Mouse (Mus musculus) cerebellum, adult 2 months (tissue): Measurements from ENCODE around the gene Tank. TPM values are rescaled to one million over a fixed set of nuclear protein-coding genes. Genes with fewer than 3 reads are reported as not detected.

Experiments
- DNase-seq, 2 experiments: peaks; one replicate each; pipeline ENCODE4 v3.0.0; 2021
- H3K27ac ChIP-seq: fragments of 200-500 bp; 2 replicates; pipeline ENCODE4 v1.5.1; 2012; ENCODE audit warnings: low read length, control low read depth, inconsistent platforms; ENCODE audit not compliant: insufficient read depth
- H3K27me3 ChIP-seq: fragments of 200-500 bp; 2 replicates; pipeline ENCODE4 v1.6.1; 2012; ENCODE audit warnings: inconsistent platforms, mild to moderate bottlenecking, low read length, moderate library complexity; ENCODE audit not compliant: control insufficient read depth, insufficient read depth
- H3K4me1 ChIP-seq: fragments of 200-500 bp; 2 replicates; pipeline ENCODE4 v1.6.1; 2011; ENCODE audit warnings: low read length; ENCODE audit not compliant: control insufficient read depth, insufficient read depth
- H3K4me3 ChIP-seq: fragments of 200-500 bp; replicated peaks from 2 replicates; pipeline ENCODE3; 2011; ENCODE audit warnings: mild to moderate bottlenecking, low read depth, low read length, control low read depth; ENCODE audit not compliant: insufficient read depth
- CTCF ChIP-seq: fragments of 200-500 bp; IDR thresholded peaks from 2 replicates; pipeline ENCODE4 v1.5.1; 2011; ENCODE audit warnings: low read depth, mild to moderate bottlenecking, control low read depth, low read length, moderate library complexity, borderline replicate concordance; ENCODE audit not compliant: insufficient read depth
- POLR2A ChIP-seq: fragments of 200-500 bp; IDR thresholded peaks from 2 replicates; pipeline ENCODE4 v1.6.1; 2011; ENCODE audit warnings: low read length, control low read depth, borderline replicate concordance; ENCODE audit not compliant: insufficient read depth
- WGBS: fragments of 180-500 bp; shearing (Covaris S2); methylation state at CpG from one replicate; pipeline ENCODE4 v1.1.7; 2018; 5-methylcytosine and 5-hydroxymethylcytosine counted together
- polyA plus RNA-seq: library from polyadenylated mRNA; depleted of rRNA; stranded (reverse); fragments of >200 nt; gene quantifications from 2 replicates; pipeline ENCODE4 v1.2.3, GENCODE M21; 2012

Gene Tank
- polyA plus RNA-seq, 1 experiment, result 27.4 TPM

DNA sequence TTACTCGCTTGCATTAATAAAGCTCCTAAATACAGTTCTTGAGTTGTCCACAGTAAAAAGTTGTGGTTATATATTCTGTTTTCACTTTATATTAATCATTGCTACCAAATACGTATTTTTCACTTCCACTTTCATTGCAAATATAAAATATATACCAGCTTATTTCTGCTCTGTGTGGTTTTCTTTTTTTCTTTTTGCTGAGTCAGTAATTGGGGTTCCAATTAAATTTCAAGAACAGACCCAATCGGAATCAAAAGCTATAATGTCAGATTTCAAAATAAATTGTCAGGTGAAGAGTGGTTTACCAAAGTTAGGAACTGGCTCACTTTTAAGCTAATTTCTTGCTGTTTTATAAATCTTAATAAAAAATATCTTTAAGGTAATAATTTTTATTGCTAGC lies 73.3 kb downstream of the Tank start:
- TF ChIP-seq POLR2A (no peak), CTCF (no peak)
- no peak overlapping the region for H3K4me3 ChIP-seq
- H3K27ac ChIP-seq, result no peak overlapping the region
- no peaks in the 10 kb centered on the region for H3K27me3 ChIP-seq
- no peak for DNase-seq
- H3K4me1 ChIP-seq, result no peaks in the 10 kb centered on the region
- WGBS, result 93% methylated on average over 3 of the region's 3 CpGs

DNA sequence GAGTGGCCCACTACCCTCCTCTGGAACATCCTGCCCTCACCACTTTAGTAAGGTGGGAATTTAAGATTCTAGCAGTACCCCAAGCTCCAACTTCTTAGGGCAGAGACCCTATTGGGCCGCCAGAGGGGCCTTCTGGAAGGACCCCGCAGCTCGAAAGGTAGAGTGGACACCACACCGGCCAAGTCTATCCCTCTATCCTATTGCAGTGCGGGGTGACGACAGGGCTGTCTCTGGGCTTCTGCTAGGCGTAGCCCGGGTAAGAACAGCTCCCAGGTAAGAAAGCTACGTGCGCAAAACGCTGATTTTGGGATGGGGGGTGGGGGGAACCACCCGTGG lies 76.6 kb downstream of the Tank start:
- Histone ChIP-seq H3K27me3 (no peaks in the 10 kb centered on the region), H3K4me3 (peak overlapping the region; percentile 75), H3K27ac (no peak overlapping the region), H3K4me1 (no peaks in the 10 kb centered on the region)
- no peak for DNase-seq
- no peak for TF ChIP-seq POLR2A
- no peak for TF ChIP-seq CTCF
- 8% methylated on average over 12 of the region's 12 CpGs for WGBS

DNA sequence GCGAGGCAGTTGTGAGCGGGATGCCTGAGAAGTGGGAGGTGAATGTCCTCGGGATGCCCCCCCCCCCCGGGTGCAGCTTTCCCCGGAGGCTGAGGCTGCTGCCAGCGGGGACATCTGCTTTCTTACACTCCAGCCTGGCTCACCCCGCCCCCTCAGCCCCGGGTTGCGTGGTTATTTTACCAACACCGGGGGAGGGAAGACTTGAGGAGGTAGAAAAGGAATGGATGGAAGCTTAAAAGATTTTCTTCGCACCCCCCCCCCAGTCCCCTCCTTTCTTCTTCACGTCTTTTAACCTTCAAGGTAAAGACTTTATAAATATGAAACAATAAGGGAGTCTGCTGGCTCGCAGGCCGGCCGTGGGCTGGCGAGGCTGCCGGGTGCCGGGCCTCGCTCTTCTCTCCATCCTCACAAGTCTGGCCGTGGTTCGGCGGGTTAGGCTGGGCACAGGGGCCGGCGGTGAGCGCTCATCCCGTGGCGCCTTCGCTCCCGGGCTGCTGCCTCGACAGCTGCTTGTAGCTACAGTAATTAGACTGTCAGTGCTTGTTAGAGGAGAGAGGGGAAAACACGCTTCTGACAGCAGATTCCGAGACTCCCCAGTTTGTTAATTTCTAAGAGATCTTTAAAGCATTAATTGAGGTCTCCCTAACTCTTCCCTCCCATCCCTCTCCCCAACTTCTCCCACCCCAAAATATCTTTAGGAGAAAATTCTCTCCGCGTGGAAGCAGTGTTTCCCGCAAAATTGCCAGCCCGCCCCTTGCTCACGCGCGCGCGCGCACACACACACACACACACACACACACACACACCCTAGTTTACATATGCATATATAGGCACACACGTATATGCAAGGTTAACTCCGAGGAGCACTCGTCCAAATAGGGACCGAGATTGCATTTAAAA lies 77.2 kb downstream of the Tank start:
- TF ChIP-seq CTCF (no peak), POLR2A (no peak)
- no peaks in the 10 kb centered on the region for H3K4me1 ChIP-seq
- H3K27me3 ChIP-seq, result no peaks in the 10 kb centered on the region
- 0 out of 2 replicates have a peak overlapping the region, but pooled peaks have one; percentile 8 for H3K27ac ChIP-seq
- 1% methylated on average over 46 of the region's 46 CpGs for WGBS
- peak overlapping the region; percentile 75 for H3K4me3 ChIP-seq
- DNase-seq, result peak; percentile 69 to 73

DNA sequence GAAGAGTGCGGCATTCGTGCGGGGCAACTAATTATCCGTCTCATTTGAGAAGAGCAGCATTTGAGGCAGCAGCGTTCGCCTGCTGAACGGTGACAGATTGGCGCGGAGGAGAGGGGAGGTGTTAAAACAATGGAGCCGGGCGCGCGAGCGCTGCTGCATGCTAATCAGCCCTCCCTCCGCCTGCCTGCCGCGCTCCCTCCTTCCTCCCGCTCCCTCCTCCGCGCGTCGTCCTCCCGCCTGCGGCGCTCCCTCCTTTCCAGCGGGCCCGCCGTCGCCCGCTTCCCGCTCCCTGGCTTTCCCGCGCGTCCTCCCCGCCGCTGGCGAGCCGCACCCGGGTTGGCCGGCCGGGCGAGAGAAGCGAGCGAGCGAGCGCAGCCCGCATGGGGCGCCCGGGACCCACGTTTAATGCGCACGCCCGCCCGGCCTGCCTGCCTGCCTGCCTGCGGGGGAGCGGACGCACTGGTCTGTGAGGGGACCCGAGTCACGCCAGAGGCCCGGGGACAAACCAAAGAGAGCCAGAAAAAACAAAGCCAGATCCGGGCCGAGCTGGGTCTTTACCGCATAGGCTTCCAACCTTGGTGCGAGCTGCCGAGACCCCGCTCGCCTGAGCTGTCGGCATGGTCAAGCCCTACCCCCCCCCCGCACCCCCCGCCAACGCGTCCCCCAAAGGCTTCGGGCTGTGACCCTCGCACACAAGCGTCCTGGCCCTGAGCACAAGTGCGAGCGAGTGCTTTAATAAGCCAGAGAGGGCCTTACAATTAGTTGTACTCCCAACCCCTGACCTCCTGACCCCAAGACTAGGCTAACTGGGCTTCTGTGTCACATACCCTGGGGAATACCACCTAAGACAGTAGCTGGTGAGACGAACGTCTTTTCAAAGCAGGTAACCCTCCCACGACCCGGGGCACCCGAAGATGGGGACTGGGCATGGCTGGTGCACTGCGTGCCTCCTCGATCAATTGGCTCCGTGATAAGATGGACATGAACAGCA lies 78.3 kb downstream of the Tank start:
- WGBS, result 3% methylated on average over 84 of the region's 85 CpGs
- Histone ChIP-seq H3K27ac (peak overlapping the region; percentile 30), H3K4me1 (no peaks in the 10 kb centered on the region), H3K4me3 (peak overlapping the region; percentile 75), H3K27me3 (no peaks in the 10 kb centered on the region)
- peak; percentile 83 to 86 for DNase-seq
- TF ChIP-seq POLR2A, result peak; percentile 42
- TF ChIP-seq CTCF, result no peak

DNA sequence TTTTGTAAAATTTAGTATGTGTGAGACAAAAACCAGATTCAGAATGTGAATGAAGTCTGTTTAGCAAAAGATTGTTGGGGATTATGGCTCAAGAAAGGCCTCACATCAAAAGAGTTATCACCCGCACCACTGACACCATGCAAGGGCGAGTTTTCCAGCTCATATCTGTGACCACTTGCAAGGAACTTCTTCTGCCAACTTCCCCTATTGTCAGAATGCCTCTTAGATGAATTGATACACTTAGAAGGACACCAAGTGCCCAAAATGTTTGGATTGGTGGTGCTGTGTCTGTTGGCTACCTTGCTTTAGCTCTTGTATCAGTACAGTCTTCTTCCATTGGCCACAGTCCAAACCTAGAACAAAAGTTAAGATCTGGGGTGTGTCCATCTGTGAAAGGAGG lies 80.9 kb downstream of the Tank start:
- no peak for DNase-seq
- 93% methylated on average over 2 of the region's 2 CpGs for WGBS
- H3K27ac ChIP-seq, result no peak overlapping the region
- no peak for TF ChIP-seq CTCF
- no peak for TF ChIP-seq POLR2A
- H3K27me3 ChIP-seq, result no peaks in the 10 kb centered on the region
- no peaks in the 10 kb centered on the region for H3K4me1 ChIP-seq
- no peak overlapping the region for H3K4me3 ChIP-seq

DNA sequence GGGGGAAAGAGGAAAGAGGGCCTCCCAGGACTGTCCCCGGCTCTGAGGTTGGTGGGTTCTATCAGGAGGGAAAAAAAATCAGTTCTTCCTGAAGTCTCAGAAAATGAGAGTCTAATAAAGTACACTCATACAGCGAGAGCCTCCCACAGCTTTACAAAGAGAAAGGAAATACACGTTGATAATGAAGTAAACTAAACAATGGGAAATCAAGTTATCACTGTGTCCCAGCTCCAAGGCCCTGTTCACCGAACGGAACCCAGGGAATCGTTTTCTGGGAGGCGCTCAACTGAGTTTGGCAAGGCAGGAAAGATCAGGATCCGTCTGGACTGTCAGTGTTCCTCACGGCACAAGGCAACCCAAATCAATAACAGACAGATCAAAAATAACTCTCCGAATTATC lies 84.4 kb downstream of the Tank start:
- 73% methylated on average over 10 of the region's 10 CpGs for WGBS

DNA sequence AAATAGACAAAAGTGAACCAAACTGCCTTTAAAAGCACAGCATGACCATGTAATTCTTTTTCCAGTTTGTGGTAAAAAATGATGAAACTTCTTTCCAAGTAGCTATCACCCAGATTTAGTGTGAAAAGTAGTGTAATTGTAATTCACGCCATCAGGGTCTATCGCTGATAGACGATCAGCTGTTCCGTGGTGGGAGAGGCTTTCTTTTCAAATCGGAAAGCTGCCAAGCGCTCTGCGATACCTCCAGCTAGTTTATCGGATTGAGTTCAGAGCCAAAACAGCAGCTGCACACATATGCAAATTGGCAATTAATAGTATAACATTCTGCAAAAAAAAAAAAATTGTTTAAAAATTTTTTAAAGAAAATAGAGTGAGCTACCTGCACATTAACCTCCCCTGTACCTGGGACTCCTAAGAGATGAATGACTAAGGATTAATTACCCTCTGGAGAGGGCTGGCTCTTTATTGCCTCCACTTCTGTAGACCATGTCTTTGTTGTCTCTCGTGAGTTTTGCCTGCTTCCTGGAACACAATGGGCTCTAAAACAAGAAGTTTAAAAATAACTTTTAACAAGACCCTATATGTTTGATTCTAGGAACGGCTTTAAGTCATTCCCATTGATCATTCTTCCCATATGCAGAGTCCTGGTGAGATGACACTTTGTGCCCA lies 85.3 kb downstream of the Tank start:
- no peak overlapping the region for H3K27ac ChIP-seq
- no peaks in the 10 kb centered on the region for H3K4me1 ChIP-seq
- H3K4me3 ChIP-seq, result no peak overlapping the region
- no peaks in the 10 kb centered on the region for H3K27me3 ChIP-seq
- TF ChIP-seq POLR2A (no peak), CTCF (no peak)
- DNase-seq, result no peak
- WGBS, result 28% methylated on average over 10 of the region's 10 CpGs

More for the DNA sequence above, 84.4 kb downstream of the Tank start:
- H3K27me3 ChIP-seq, result no peaks in the 10 kb centered on the region
- H3K4me1 ChIP-seq, result no peaks in the 10 kb centered on the region
- no peak overlapping the region for H3K27ac ChIP-seq
- no peak overlapping the region for H3K4me3 ChIP-seq
- no peak for TF ChIP-seq POLR2A
- DNase-seq, result no peak

DNA sequence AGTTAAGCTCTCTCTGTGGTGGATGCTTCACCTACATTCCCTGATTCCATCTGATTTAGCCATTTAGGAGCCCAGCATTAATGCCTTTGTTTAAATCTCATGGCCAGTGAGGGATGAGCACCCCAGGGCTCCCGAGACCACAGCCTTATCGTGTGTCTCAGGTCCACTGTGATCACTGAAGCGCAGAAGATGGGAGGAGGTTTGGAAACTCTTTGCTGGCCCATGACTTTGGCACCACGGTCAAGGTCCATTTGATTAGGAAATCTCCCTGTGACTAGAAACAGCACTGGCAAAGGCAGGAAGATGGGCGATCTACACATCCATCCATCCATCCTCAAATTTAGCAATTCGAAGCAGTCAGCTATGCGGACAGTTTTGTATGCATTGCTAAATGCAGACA lies 89.0 kb downstream of the Tank start:
- H3K27ac ChIP-seq, result no peak overlapping the region
- H3K4me3 ChIP-seq, result no peak overlapping the region
- H3K4me1 ChIP-seq, result no peaks in the 10 kb centered on the region
- WGBS, result 72% methylated on average over 7 of the region's 7 CpGs
- H3K27me3 ChIP-seq, result no peaks in the 10 kb centered on the region
- DNase-seq, result no peak
- TF ChIP-seq POLR2A (no peak), CTCF (no peak)
